Mouse (Mus musculus) cerebellum, postnatal 25 days (tissue): ENCODE measurements around the gene Pitx3.
"Not testable (repeated sequence)": the region's sequence is repeated elsewhere in the genome, so short reads cannot be mapped to it uniquely, and the experiment has no call there.

Source experiments
- DNase-seq, 2 experiments: peaks; one replicate each; pipeline ENCODE4 v3.0.0; 2021; ENCODE audit warnings: mixed read lengths in 2 of 2

Pitx3 gene

DNA sequence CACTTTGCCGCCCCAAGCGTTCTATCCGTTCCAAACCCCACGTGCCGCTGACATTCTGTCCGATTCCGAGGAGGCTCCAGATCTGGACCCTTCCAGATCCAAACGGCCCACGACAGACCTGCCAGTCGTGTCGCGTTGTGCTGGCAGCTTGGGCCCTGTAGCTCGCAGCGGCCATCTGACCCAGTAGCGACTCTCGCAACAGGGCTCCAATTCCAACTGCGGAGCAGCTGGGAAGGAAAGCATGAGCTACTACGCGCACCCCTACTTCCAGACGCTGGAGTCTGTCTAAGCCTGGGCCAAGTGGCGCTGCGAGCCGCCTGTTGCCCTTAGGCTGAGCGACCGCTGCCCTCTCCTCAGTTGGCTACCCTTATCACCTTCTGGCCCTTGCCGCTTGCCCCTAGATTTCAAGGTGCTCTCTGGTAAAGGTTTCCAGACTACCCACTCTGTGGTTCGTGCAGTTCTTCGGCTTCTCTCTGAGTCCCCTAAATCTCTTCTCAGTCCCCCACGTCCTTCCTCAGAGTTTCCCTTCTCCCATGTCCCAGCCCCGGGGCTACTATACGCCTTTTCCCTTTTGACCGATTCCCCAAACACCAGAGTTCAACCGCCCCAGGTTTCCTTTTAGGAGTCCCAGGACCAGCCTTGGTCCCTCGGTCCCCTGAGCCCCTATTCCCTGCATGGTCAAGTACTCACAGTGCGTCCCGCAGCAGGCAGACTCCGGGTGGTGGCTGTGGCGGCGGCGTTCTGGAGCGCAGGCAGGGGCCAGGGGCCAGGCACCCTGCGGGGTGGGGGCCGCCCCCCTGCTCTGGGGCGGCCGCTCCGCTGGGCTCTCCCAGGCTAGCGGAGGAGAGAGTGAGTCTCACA, at the start of gene Pitx3:
Gene Pitx3 (minus strand): TSS at position 816 of the 861 bp plus-strand sequence.
- DNase-seq, result peak; percentile 31 to 35

DNA sequence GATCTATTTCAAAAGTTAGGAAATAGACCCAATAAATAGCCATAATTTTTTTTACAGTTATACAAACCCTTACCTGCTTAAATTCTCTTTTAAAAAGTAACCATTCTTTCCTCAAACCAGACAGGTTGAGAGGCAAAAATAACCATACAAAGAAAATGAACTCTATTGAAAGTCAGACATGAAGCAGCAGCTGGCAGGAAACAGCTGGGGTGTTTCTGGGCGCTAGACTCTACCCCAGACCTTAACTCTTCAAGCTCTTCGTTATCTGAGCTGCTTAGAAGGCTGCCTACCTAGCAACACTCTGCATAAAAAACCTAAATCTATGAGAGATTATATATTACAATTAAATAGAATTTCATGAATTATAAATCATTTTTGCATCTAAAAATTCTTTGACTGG, 39.1 kb upstream of the Pitx3 start:
- no peak for DNase-seq

DNA sequence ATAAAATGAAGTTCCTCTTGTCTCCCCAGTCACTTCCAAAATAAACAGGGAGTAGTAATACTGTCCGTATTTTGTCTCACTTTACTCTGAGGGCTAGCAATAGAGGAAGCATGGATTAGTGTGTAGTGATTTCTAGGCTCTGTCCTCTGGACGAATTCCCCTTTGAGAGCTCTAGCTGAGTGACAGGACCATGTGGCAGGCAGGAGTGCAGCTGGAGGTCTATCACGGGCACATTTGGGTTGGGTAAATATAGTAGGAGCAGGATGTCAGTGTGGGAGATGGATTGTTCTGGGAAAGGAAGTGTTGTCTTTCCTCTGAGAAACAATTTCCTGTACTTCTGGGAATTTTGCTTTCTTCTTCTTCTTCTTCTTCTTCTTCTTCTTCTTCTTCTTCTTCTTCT, 38.5 kb upstream of the Pitx3 start:
- DNase-seq, result no peak

GRCm38 (mm10) chr19:46182241-46182640, 34.1 kb upstream of the Pitx3 start:
- no peak for DNase-seq

DNA sequence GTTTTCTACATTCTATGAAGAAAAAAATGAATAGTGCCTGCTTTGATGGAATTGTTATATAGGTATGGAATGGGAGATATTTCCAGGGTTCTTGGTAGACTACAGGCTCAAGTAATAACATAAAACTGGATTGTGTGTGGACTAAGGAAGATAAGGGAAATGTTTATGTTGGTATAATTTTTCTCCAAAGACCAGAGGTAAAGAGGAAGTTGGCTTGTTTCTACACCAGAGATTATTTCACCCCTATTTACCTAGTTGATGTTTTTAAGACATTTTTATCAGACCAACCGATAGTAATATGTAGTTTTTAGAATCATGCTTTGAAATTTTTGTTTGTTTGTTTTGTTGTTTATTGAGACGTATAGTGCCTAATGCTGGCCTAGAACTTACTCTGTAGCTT, 32.1 kb upstream of the Pitx3 start:
- DNase-seq, result no peak

DNA sequence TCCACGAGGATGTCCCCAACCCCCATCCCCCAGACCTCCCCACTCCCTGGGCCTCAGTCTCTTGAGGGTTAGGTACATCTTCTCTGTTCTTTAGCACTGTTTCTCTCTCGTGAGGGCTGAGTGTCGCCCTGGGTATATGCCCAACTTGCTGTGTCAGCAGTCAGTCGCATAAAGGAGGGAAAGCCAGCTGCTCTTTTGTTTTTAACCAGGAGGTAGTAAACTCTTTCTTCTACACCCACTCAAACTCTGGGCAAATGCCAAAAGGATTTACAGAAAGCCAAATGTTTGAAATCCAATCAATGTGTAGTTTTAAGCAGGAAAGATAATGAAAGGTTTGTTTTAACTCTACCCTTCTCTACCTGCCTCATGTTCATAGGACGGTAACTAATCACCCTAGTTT, 28.9 kb upstream of the Pitx3 start:
- no peak for DNase-seq

DNA sequence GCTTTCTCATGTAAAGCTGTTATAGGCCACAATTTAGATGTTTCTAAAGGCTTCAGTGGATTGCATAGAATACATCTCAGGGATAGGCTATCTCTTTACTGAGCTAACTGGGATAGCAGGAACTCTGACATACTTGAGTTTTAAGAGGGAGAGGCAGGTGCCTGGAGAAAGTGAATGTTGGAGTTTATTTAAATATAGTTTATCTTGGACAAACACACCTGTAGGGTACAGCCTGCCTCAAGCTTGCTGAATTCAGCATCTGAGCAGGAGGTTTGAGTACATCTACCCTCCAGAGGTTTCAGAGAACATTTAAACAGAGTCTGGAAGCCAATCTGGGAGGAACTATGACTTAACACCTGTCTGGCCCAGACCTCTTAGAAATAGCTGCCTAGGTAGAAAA, 27.0 kb upstream of the Pitx3 start:
- DNase-seq, result no peak

DNA sequence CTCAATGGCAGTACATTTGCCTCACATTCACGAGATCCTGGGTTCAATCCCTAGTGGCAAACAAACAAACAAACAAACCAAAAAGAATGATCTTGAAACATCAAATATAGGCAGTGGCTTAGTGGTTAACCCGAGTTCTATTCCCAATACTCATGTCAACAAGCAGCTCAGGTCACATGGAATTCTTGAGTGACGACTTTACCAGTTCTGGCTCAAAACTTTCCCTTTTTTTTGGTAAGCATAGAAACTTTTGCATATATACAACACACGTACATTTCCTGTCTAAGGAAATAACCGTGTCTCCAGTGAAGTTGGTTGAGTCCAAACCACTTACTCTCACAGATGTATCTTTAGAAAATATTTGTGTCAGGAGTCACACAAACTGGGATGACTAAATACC, 24.4 kb upstream of the Pitx3 start:
- DNase-seq, result no peak

GRCm38 (mm10) chr19:46169913-46170312, 21.8 kb upstream of the Pitx3 start:
- no peak for DNase-seq

DNA sequence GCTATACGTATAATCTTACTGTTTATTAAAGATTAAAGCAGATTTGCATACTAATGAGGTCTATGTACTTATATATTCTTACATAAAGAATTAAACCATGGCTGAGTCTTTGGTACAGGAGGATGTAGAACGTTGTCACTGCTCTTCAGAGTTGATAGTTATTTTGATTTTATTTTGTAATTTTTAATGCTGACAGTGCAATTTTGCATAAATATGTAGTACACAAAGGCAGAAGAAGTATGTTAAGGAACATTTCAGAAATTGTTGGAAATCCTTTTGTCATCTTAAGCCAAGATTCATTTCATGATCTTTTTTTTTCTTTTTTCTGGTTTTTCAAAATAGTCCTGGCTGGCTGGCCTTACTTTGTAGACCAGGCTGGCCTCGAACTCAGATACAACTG, 21.3 kb upstream of the Pitx3 start:
- DNase-seq, result no peak

- DNase-seq, result not testable (repeated sequence)
These were observed 19.0 kb upstream of the Pitx3 start for GRCm38 (mm10) chr19:46167169-46167568.

GRCm38 (mm10) chr19:46165950-46166349, 17.8 kb upstream of the Pitx3 start:
- DNase-seq, result no peak

DNA sequence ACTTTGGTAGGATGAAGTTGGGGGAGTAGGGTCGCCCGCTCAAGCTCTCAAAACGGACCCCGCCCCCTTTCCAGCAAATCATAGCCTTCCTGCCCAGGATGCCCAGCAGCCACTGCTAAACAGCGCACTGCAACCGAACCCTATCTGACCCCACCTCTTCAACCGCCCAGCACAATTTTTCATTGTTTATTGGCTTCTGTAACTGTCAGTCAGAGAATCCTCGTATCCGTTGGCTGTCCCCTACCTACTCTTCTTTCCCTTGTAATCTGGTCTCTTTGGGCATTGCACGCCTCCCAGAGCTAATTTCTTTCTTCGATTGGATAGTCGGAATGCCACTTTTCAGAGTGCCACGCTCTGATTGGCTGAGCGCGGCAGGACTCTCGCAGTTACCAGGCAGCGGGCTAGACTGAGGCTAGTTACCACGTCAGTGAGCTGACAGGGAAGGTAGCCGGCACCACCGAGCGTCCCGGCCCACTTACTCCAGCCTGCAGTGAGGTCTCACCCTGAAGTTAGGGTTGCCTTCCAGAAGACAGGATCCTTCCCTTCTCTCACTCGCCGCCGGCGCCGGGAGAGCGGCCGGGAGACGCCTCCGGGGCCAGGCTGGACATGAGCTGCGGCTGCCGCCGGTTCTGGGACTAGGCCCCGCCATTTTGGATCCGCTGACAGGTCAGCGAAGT, 4.1 kb upstream of the Pitx3 start, which contains the start of gene Gbf1:
Gene Gbf1 (plus strand): TSS at position 383 of the 677 bp plus-strand sequence.
- peak; percentile 93 to 94 for DNase-seq

GRCm38 (mm10) chr19:46149091-46149490, 965 bp upstream of the Pitx3 start:
- no peak for DNase-seq

DNA sequence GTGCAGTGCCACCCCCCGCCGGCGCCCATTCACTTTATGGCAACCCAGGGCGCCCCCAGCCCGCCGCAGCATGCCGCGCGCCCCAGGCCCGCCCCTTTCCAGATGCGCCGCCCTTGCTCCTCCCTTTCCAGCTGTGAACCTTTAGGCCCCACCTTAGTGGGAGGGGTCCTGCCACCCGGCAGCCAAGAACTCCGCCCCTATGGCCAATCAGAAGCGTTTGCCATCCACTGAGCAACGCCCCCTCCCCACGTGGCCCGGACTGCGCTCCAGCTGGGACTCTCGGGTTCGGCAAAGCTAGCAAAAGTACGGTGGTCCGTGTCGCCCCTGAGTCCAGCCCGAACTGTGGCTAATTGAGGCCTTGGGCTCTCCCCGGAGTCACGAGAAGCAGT, 240 bp upstream of the Pitx3 start:
- peak in 1 of 2 experiments; percentile 52 for DNase-seq

GRCm38 (mm10) chr19:46141091-46141490, 7.0 kb downstream of the Pitx3 start:
- DNase-seq, result no peak

GRCm38 (mm10) chr19:46140324-46140723, 7.8 kb downstream of the Pitx3 start:
- DNase-seq, result no peak

GRCm38 (mm10) chr19:46136639-46137580, 11.2 kb downstream of the Pitx3 start:
- peak; percentile 58 to 72 for DNase-seq

- DNase-seq, result peak; percentile 70 to 77
These were observed 12.1 kb downstream of the Pitx3 start for GRCm38 (mm10) chr19:46135789-46136638.

DNA sequence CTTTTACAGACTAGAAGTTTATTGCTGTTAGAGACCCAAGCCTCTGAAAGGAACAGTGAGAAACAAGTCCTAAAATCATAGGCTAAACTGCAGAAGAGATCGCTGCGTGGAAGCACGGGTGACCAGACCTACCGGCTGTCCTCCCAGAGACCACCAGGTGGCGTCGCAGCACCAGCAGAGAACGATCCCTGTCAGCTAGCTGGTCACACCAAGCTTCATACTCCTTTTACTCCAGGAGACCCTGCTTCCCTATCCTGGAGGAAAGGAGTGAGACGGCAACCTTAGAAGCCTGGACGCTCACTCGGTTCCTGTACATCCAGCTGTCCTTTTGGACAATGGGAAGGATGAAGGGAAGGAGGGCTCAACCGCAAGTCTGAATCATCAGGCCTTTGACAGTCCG, 12.8 kb downstream of the Pitx3 start:
- DNase-seq, result peak; percentile 95 to 97

DNA sequence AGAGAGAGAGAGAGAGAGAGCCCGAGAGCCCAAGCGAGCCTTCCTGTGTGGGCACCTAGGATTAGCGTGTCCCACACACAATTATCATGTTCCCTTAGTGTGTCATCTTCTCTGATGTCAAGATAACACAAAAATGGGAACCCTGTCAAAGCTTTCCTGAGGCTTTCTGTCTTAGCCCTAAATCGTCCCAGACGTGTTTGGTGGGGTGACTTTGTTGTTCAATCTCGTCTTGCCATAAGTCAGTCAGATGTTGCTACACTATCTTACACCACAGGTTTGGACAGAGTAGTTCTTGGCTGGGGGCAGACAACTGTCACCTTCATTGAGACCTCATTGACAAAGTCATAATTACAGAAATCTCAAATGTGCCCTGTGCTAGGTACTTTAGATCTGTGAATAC, 15.5 kb downstream of the Pitx3 start:
- DNase-seq, result no peak
